Mouse (Mus musculus) urinary bladder, postnatal 0 days (tissue): ENCODE measurements around the gene Gm38119. TPM values are rescaled to one million over a fixed set of nuclear protein-coding genes. Genes with fewer than 3 reads are reported as not detected.

Experiments
- polyA plus RNA-seq: library from polyadenylated mRNA; unstranded; fragments of >200 nt; fragmentation: Nextera tagmentation; extraction: Ambion mirVana; gene quantifications from 2 replicates; pipeline ENCODE4 v1.2.1, GENCODE M21; 2015

Gene Gm38119
- polyA plus RNA-seq, result not detected in 2 replicates

GRCm38 (mm10) chr3:92738996-92739395, at the start of gene Gm38119:
Gm38119 (minus strand) TSS chr3:92739096.

GRCm38 (mm10) chr3:92778799-92779198, 39.9 kb upstream of the Gm38119 start, which contains the start of gene Lce1i:
Lce1i (minus strand) TSS chr3:92778899.

GRCm38 (mm10) chr3:92764965-92765364, 26.1 kb upstream of the Gm38119 start, which contains the start of gene Lce1h:
Lce1h (minus strand) TSS chr3:92765065.

GRCm38 (mm10) chr3:92752238-92752637, 13.3 kb upstream of the Gm38119 start, which contains the start of gene Lce1g:
Lce1g (minus strand) TSS chr3:92752338.

GRCm38 (mm10) chr3:92720250-92720649, 18.6 kb downstream of the Gm38119 start, which contains the start of gene Lce1f:
Lce1f (minus strand) TSS chr3:92720350.

GRCm38 (mm10) chr3:92708974-92709373, 29.9 kb downstream of the Gm38119 start, which contains the start of gene Lce1e:
Lce1e (minus strand) TSS chr3:92709074.

Other genes starting within 250 kb of the Gm38119 start
- gene Sprr4, start 238.6 kb downstream of the Gm38119 start, polyA plus RNA-seq, result not detected in 2 replicates
- gene 2310046K23Rik, start 204.6 kb downstream of the Gm38119 start, polyA plus RNA-seq, result not detected in 2 replicates
- 142 and 152 TPM in 2 replicates for gene Ivl, start 165.4 kb downstream of the Gm38119 start, polyA plus RNA-seq
- not detected in 2 replicates for gene Smcp, start 150.1 kb downstream of the Gm38119 start, polyA plus RNA-seq
- 0.31 TPM in 1 of 2 replicates, not detected in the other for gene 2210017I01Rik, start 131.6 kb downstream of the Gm38119 start, polyA plus RNA-seq
- 2.0 and 3.0 TPM in 2 replicates for gene Lce6a, start 117.4 kb downstream of the Gm38119 start, polyA plus RNA-seq
- 0.19 TPM in 1 of 2 replicates, not detected in the other for gene Lce1a1, start 90.8 kb downstream of the Gm38119 start, polyA plus RNA-seq
- gene Lce1b, start 82.2 kb downstream of the Gm38119 start, polyA plus RNA-seq, result not detected in 2 replicates
- gene Lce1a2, start 68.8 kb downstream of the Gm38119 start, polyA plus RNA-seq, result not detected in 2 replicates
- gene Lce1c, start 59.8 kb downstream of the Gm38119 start, polyA plus RNA-seq, result not detected in 2 replicates
- not detected in 2 replicates for gene Lce1d, start 51.9 kb downstream of the Gm38119 start, polyA plus RNA-seq
- not detected in 2 replicates for gene Lce1e, start 30.0 kb downstream of the Gm38119 start, polyA plus RNA-seq
- gene Lce1f, start 18.7 kb downstream of the Gm38119 start, polyA plus RNA-seq, result not detected in 2 replicates
- gene Lce1g, start 13.2 kb upstream of the Gm38119 start, polyA plus RNA-seq, result not detected in 2 replicates
- not detected in 2 replicates for gene Lce1h, start 26.0 kb upstream of the Gm38119 start, polyA plus RNA-seq
- gene Lce1i, start 39.8 kb upstream of the Gm38119 start, polyA plus RNA-seq, result not detected in 2 replicates
- not detected in 2 replicates for gene Lce1j, start 51.4 kb upstream of the Gm38119 start, polyA plus RNA-seq
- gene Lce1k, start 68.8 kb upstream of the Gm38119 start, polyA plus RNA-seq, result not detected in 2 replicates
- gene Kprp, start 88.2 kb upstream of the Gm38119 start, polyA plus RNA-seq, result not detected in 2 replicates
- not detected in 2 replicates for gene Lce1l, start 112.2 kb upstream of the Gm38119 start, polyA plus RNA-seq
- gene 2310050C09Rik, start 131.1 kb upstream of the Gm38119 start, polyA plus RNA-seq, result not detected in 2 replicates
- not detected in 2 replicates for gene Lce3a, start 187.1 kb upstream of the Gm38119 start, polyA plus RNA-seq
- not detected in 2 replicates for gene Lce3b, start 193.9 kb upstream of the Gm38119 start, polyA plus RNA-seq
- gene Lce3c, start 205.4 kb upstream of the Gm38119 start, polyA plus RNA-seq, result 0.44 TPM in 1 of 2 replicates, not detected in the other
- gene Lce3d, start 218.3 kb upstream of the Gm38119 start, polyA plus RNA-seq, result not detected in 2 replicates
- not detected in 2 replicates for gene Lce3e, start 228.0 kb upstream of the Gm38119 start, polyA plus RNA-seq